Mouse (Mus musculus): ENCODE data around the gene Map4k5. TPM values are rescaled to one million over a fixed set of nuclear protein-coding genes. Genes with fewer than 3 reads are reported as not detected.

The Map4k5 gene
- polyA plus RNA-seq, 1 experiment from 2014 or later = 7.2 TPM

GRCm38 (mm10) chr12:69776607-69777340, 116.2 kb downstream of the Map4k5 start:
- Histone ChIP-seq H3K4me3 (ENCODE audit: inconsistent target) (no peak overlapping the region), H3K36me3 (ENCODE audit: inconsistent target) (no peaks in the 10 kb centered on the region), H3K27ac (no peak overlapping the region), H3K79me2 (ENCODE audit: inconsistent target) (no peaks in the 10 kb centered on the region)
- WGBS (ENCODE audit: missing documents) = 32% methylated on average over 11 of the region's 11 CpGs

- Histone ChIP-seq H3K4me3 (ENCODE audit: inconsistent target) (no peak overlapping the region), H3K79me2 (ENCODE audit: inconsistent target) (no peaks in the 10 kb centered on the region), H3K36me3 (ENCODE audit: inconsistent target) (no peaks in the 10 kb centered on the region), H3K27ac (no peak overlapping the region)
- WGBS (ENCODE audit: missing documents) = 77% methylated on average over 2 of the region's 2 CpGs
Observed at GRCm38 (mm10) chr12:69768841-69769240, 124.2 kb downstream of the Map4k5 start.

- Histone ChIP-seq H3K4me3 (ENCODE audit: inconsistent target) (no peak overlapping the region), H3K36me3 (ENCODE audit: inconsistent target) (no peaks in the 10 kb centered on the region), H3K27ac (no peak overlapping the region), H3K79me2 (ENCODE audit: inconsistent target) (no peaks in the 10 kb centered on the region)
- 85% methylated on average over 9 of the region's 9 CpGs for WGBS (ENCODE audit: missing documents)
Observed at GRCm38 (mm10) chr12:69767476-69768258, 125.3 kb downstream of the Map4k5 start.

- WGBS (ENCODE audit: missing documents) = 87% methylated on average over 10 of the region's 10 CpGs
- Histone ChIP-seq H3K79me2 (ENCODE audit: inconsistent target) (no peaks in the 10 kb centered on the region), H3K27ac (no peak overlapping the region), H3K4me3 (ENCODE audit: inconsistent target) (no peak overlapping the region), H3K36me3 (ENCODE audit: inconsistent target) (no peaks in the 10 kb centered on the region)
Observed at GRCm38 (mm10) chr12:69766185-69766904, 126.7 kb downstream of the Map4k5 start.

- Histone ChIP-seq H3K27ac (no peak overlapping the region), H3K36me3 (ENCODE audit: inconsistent target) (no peaks in the 10 kb centered on the region), H3K79me2 (ENCODE audit: inconsistent target) (no peaks in the 10 kb centered on the region), H3K4me3 (ENCODE audit: inconsistent target) (no peak overlapping the region)
- 92% methylated on average over 9 of the region's 9 CpGs for WGBS (ENCODE audit: missing documents)
Observed at GRCm38 (mm10) chr12:69765543-69765942, 127.5 kb downstream of the Map4k5 start.

DNA sequence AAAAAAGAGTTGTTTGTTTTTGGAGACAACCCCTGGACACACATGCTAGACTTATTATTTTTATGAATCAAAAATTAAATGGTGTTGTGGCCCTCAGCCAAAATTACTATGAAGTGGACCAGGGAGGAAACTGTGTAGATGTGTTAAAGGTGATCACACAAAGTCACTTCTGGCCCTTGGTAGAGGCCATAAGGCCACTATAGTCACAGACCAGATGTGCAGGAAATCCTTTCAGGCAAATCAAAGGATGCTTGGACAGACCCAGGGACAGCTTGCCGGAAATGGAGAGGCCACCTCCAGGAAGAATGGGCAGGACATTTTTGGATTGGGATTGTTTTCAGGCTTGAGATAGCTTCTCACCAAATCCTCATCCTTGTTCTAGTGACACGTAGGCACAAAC, 131.4 kb downstream of the Map4k5 start:
- no peaks in the 10 kb centered on the region for H3K36me3 ChIP-seq (ENCODE audit: inconsistent target)
- no peak overlapping the region for H3K27ac ChIP-seq
- no peak overlapping the region for H3K4me3 ChIP-seq (ENCODE audit: inconsistent target)
- H3K79me2 ChIP-seq (ENCODE audit: inconsistent target) = no peaks in the 10 kb centered on the region
- 95% methylated on average over 2 of the region's 2 CpGs for WGBS (ENCODE audit: missing documents)

GRCm38 (mm10) chr12:69760743-69761406, 132.1 kb downstream of the Map4k5 start:
- 91% methylated on average over 18 of the region's 20 CpGs for whole genome bisulfite sequencing (ENCODE audit: missing documents)
- no peak overlapping the region for H3K27ac ChIP-seq
- H3K79me2 ChIP-seq (ENCODE audit: inconsistent target) = no peaks in the 10 kb centered on the region
- H3K36me3 ChIP-seq (ENCODE audit: inconsistent target) = no peaks in the 10 kb centered on the region
- H3K4me3 ChIP-seq (ENCODE audit: inconsistent target) = no peak overlapping the region

DNA sequence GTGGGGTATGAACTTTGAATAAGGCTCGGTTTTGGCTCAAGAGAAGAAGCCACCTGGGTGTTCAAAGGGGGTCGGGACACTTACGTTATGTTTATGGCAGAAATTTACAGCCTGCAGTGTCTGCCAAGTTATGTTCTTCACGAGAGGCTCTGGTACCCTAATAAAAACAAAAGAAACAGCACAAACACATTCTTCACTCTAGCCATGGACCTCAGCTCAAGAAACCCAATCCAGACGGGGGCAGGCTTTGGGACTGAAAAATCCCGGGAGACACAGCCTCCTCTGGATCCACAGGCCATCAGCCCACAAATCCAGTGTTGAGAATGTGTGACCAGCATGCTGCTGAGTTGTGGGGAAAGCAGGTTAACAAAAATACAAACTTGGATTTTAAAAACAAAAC, 133.0 kb downstream of the Map4k5 start:
- H3K27ac ChIP-seq = no peak overlapping the region
- no peaks in the 10 kb centered on the region for H3K79me2 ChIP-seq (ENCODE audit: inconsistent target)
- H3K4me3 ChIP-seq (ENCODE audit: inconsistent target) = no peak overlapping the region
- no peaks in the 10 kb centered on the region for H3K36me3 ChIP-seq (ENCODE audit: inconsistent target)
- WGBS (ENCODE audit: missing documents) = 95% methylated on average over 6 of the region's 6 CpGs

- Histone ChIP-seq H3K36me3 (ENCODE audit: inconsistent target) (no peaks in the 10 kb centered on the region), H3K79me2 (ENCODE audit: inconsistent target) (no peaks in the 10 kb centered on the region), H3K27ac (no peak overlapping the region), H3K4me3 (ENCODE audit: inconsistent target) (no peak overlapping the region)
- WGBS (ENCODE audit: missing documents) = 55% methylated on average over 6 of the region's 7 CpGs
Observed at GRCm38 (mm10) chr12:69759267-69759885, 133.6 kb downstream of the Map4k5 start.

DNA sequence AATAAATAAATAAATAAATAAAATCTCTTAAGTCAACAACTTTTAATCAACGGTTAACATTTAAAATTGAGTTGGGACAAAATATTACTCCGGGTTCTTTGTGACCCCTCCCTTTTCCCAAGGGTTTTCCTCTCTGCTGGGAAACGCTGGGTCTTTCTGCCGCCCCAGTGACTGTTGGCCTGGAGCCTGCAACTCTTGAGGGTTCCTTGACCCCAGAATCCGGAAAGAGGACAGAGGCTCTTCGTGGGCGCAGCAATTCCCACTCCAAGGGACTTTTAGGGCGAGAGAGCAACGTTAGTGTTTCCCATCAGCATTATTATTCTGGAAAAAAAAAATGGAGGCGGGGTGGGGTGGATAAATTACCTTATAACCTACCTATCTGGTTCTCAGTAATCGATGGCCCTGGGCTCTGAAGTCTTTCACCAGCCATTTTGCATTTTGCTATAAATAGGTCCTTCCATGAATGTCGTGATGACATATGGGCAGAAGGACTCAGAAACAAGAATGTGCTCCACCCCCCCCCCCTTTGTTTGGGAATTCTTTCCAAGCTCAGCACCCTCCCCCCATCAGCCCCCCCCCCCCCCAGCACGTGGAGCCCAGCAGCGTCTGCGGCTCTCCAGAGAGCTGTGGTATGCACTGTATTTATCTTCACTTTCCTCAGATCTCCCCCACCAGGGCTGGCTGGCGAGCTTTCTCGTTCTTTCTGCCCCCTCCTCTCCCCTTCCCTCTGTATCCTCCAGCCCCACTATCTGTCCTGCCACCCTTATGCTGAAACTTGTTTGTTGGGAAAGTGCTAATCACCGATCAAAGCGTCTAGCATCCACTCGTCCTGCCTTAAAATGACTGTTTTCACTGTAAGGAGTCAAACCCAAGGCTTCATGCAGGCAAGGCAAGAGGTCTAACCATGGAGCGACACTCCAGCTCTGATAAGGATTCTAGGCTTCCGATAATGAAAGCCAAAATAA, 134.5 kb downstream of the Map4k5 start:
- Histone ChIP-seq H3K4me3 (ENCODE audit: inconsistent target) (no peak overlapping the region), H3K79me2 (ENCODE audit: inconsistent target) (no peaks in the 10 kb centered on the region), H3K27ac (no peak overlapping the region), H3K36me3 (ENCODE audit: inconsistent target) (no peaks in the 10 kb centered on the region)
- WGBS (ENCODE audit: missing documents) = 46% methylated on average over 21 of the region's 22 CpGs

DNA sequence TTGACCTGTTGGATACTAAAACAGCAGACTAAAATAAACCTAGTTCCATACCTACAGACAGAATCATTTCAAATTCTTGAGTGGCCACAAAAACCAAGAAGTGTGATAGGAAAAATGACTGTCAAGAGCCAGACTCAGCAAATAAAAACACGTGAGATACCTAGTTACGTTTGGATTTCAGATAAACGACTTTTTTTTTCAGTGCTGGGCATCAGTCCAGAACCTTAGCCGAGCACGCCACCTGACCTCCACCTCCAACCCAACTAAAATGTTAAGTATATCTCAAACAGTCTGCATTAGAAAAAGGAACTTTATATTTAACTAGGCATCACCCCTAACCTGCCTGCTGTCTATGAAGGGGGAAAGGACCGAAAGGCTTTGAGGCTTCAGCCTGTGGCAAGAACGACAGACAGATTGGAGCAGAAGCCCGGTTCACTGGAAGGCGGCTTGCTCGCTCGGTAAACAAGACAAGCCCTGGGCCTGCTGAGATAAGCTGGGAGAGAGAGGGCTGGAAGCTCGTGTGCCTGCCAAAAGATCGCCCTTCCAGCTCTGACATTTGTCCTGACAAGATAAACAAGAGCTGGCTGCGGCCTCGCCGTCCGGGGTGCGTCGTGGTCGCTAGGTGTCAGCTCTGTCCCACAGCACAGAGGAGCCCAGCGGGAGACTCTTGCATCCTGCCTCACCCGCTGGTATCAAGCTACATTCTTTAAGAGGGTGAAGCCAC, 135.4 kb downstream of the Map4k5 start:
- no peaks in the 10 kb centered on the region for H3K36me3 ChIP-seq (ENCODE audit: inconsistent target)
- 17% methylated on average over 22 of the region's 22 CpGs for WGBS (ENCODE audit: missing documents)
- H3K4me3 ChIP-seq (ENCODE audit: inconsistent target) = no peak overlapping the region
- H3K27ac ChIP-seq = no peak overlapping the region
- H3K79me2 ChIP-seq (ENCODE audit: inconsistent target) = no peaks in the 10 kb centered on the region

GRCm38 (mm10) chr12:69756015-69756414, 137.0 kb downstream of the Map4k5 start:
- H3K36me3 ChIP-seq (ENCODE audit: inconsistent target) = no peaks in the 10 kb centered on the region
- no peaks in the 10 kb centered on the region for H3K79me2 ChIP-seq (ENCODE audit: inconsistent target)
- H3K27ac ChIP-seq = no peak overlapping the region
- 88% methylated on average over 5 of the region's 5 CpGs for WGBS (ENCODE audit: missing documents)
- no peak overlapping the region for H3K4me3 ChIP-seq (ENCODE audit: inconsistent target)

DNA sequence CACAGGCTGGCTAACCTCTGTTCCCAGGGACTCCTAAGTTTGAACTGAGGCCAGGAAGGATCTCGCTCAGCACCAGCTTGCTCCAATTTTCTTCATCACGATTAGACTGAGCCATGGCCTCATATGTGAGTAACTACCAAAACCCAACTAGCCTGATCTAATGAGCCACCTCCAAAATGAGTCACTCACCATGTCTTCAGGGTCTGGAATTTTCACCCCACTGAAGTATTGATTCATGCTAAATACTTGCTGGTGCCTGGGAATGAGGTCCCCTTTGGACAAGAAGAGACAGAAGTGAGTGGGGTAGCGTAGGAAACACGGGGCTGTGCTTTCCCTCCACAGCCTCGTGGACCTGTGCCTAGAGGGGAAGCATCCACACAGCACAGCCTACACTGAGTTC, 139.1 kb downstream of the Map4k5 start:
- WGBS (ENCODE audit: missing documents) = 87% methylated on average over 5 of the region's 5 CpGs

More for the DNA sequence above, 139.1 kb downstream of the Map4k5 start:
- Histone ChIP-seq H3K79me2 (ENCODE audit: inconsistent target) (no peaks in the 10 kb centered on the region), H3K4me3 (ENCODE audit: inconsistent target) (no peak overlapping the region), H3K27ac (no peak overlapping the region), H3K36me3 (ENCODE audit: inconsistent target) (no peaks in the 10 kb centered on the region)

Measured in macrophage (primary cell).